Mouse (Mus musculus): Measurements from ENCODE around the gene Vmn2r67.
"Not testable (repeated sequence)": the region's sequence is repeated elsewhere in the genome, so short reads cannot be mapped to it uniquely, and the experiment has no call there.

Vmn2r67 gene

DNA sequence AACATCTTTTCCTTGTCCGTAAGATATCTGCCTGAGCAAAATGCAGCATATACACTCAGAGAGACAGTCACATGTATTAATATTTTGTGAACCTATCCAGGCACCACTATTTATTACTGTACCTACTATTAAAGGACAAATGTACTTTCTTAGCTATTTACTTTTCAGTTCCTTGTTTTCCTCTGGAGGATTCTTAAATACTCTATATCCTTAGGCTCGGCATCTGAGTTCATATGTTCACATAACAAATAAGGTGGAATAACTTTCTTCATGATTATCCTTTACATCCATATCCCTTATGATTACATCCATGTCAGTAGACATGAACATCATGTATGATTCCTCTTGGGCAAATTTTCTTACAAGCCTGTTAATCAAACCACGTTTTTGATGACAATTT is at the start of gene Vmn2r67:
Vmn2r67 (minus strand) TSS at position 101 of the 400 bp plus-strand sequence.
- no peak for DNase-seq

DNA sequence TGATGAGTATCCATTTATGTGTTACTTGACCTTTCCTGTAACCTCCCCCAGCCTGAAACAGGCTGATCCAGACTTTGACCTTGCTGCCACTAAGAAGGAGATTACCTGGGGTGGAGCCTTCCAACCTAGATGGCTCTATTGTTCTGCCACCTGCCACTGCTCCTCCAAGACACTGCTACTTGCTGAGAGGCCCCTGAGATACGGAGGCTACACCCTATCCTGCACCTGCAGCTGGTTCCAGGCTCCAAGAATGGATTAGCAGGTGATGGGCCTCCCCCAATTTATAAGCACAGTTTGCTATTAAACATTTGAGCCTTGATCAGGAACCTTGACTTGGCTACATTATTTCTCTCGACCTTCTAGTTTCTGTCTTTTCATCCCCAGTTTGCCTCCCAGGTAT is 51.3 kb downstream of the Vmn2r67 start:
- not testable (repeated sequence) for DNase-seq
